Mouse (Mus musculus) neural tube, embryonic 11.5 days (tissue): Measurements from ENCODE around the gene Prokr2. TPM values are rescaled to one million over a fixed set of nuclear protein-coding genes. Genes with fewer than 3 reads are reported as not detected.

Experiments used
- ATAC-seq: fragments of 200-750 bp; cut with Nextera tagmentation; 2 replicates; pipeline ENCODE4 v1.8.0; 2017; ENCODE audit warnings: moderate number of reproducible peaks, mild to moderate bottlenecking, moderate TSS enrichment, moderate library complexity; ENCODE audit not compliant: insufficient read depth, low FRiP score, low TSS enrichment
- DNase-seq: peaks from one replicate; pipeline ENCODE4 v3.0.0-alpha.2; 2015; ENCODE audit warnings: low spot score
- H3K27ac ChIP-seq: fragments of 300-500 bp; sonication (generic); 2 replicates; pipeline ENCODE4 v1.5.1; 2014; ENCODE audit warnings: low read depth, mild to moderate bottlenecking, low read length
- H3K27me3 ChIP-seq: fragments of 300-500 bp; sonication (generic); 2 replicates; pipeline ENCODE4 v1.6.1; 2014; ENCODE audit warnings: mild to moderate bottlenecking, low read length, mixed read lengths; ENCODE audit not compliant: control insufficient read depth, insufficient read depth
- H3K36me3 ChIP-seq: fragments of 300-500 bp; sonication (generic); 2 replicates; pipeline ENCODE4 v1.6.1; 2014; ENCODE audit warnings: mild to moderate bottlenecking, low read length, moderate library complexity, mixed read lengths; ENCODE audit not compliant: control insufficient read depth, insufficient read depth
- H3K4me1 ChIP-seq: fragments of 300-500 bp; sonication (generic); 2 replicates; pipeline ENCODE4 v1.6.1; 2014; ENCODE audit warnings: low read length, mixed read lengths; ENCODE audit not compliant: control insufficient read depth, insufficient read depth
- H3K4me2 ChIP-seq: fragments of 300-500 bp; sonication (generic); 2 replicates; pipeline ENCODE4 v1.6.1; 2014; ENCODE audit warnings: low read depth, mild to moderate bottlenecking, moderate library complexity
- H3K4me3 ChIP-seq: fragments of 300-500 bp; sonication (generic); 2 replicates; pipeline ENCODE4 v1.5.1; 2014; ENCODE audit warnings: low read depth, low read length
- H3K9ac ChIP-seq: fragments of 300-500 bp; sonication (generic); 2 replicates; pipeline ENCODE4 v1.6.1; 2014; ENCODE audit warnings: mild to moderate bottlenecking, low read length
- H3K9me3 ChIP-seq: fragments of 300-500 bp; sonication (generic); 2 replicates; pipeline ENCODE4 v1.6.1; 2016; ENCODE audit warnings: low read length; ENCODE audit not compliant: control insufficient read depth
- WGBS: fragments of 180-500 bp; shearing (Covaris S2); extraction: QIAGEN DNeasy Blood & Tissue Kit; methylation state at CpG from one replicate; pipeline ENCODE4 v1.1.7; 2014; 5-methylcytosine and 5-hydroxymethylcytosine counted together
- polyA plus RNA-seq: library from polyadenylated mRNA; unstranded; fragments of >200 nt; fragmentation: Nextera tagmentation; extraction: Ambion mirVana; gene quantifications from 2 replicates; pipeline ENCODE4 v1.2.1, GENCODE M21; 2014

Gene Prokr2
- polyA plus RNA-seq = 0.54 and 0.98 TPM in 2 replicates

DNA sequence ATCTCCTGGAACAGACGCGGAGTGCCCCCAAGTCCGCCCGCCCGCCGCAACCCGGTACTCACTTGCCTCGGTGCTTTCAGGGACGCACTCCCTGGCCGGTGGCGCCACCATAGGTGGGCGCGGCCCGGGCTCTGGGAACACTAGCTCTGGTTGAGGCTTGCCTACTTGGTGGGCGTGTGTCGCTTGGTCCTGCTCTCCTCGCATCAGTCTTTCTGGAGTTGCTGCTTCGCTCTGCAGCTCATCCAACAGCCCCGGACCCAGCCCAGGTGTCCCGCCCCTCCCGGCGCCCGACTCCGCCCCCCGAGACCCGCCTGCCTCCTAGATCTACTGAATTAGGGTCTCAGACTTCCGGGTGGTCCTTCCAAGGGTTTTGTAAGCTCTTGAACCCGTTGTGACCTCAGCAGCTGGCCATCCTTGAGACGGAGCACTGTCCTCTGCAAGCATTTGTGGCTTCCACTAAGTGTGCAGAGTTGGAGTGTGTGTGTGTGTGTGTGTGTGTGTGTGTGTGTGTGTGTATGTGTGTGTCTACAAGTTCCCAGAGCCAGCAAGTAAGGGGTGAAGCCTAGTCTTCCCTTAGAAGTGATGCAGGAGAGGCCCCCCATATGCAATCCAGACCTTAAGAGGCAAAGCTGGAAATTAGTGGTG, at the start of gene Prokr2:
Prokr2 (minus strand) TSS at position 254 of the 645 bp plus-strand sequence.
- Histone ChIP-seq H3K36me3 (no peaks in the 10 kb centered on the region), H3K4me3 (peak within 1 kb of the TSS; percentile 53), H3K4me1 (0 out of 2 replicates have a peak, but pooled peaks cover 2% of the 10 kb centered on the region), H3K27me3 (peaks cover 13% of the 10 kb centered on the region), H3K9ac (peak within 1 kb of the TSS; percentile 48), H3K4me2 (peak within 1 kb of the TSS; percentile 98), H3K9me3 (no peaks in the 10 kb centered on the region), H3K27ac (no peak within 1 kb of the TSS)
- WGBS = under 1% methylated on average over 29 of the region's 29 CpGs
- peak; percentile 63 for DNase-seq
- peak; percentile 80 for ATAC-seq

DNA sequence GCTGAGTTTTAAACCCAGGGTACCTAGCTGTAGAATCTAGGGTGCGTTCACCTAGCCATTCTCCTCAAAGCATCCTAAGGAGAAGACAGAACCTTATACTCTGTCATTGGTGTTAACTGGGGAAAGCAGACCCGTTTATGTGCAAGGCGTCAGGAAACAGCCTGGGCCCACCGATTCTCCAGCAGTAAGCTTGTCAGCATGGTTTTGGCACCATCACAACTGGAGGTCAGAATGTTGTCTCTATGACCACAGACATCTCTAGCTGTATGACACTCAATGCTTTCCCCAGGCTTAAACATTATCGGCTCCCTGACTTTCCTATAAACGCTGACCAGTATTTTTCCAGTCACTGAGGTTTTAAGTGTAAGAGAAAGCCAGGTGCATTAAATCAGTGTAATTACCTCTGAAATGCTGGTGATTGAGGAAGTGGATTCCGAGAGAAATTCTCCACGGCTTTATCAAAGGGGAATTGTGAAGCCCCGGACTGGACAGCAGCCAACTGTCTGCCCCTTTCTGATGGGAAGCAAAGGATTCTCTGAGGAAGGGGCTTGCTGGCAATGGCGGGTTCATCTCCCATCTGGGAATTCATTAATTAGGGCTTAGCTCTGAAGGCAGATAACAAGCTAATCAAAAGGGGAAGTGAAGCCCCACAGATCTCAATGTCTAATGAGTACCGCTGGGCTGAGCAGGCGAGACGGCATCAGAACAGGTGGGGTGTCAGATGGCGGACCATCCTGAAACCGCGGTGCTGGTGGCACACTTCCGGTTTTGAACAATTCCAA, 42.1 kb upstream of the Prokr2 start:
- no peak for DNase-seq
- Histone ChIP-seq H3K4me2 (no peak overlapping the region), H3K36me3 (no peaks in the 10 kb centered on the region), H3K27me3 (no peaks in the 10 kb centered on the region), H3K4me3 (no peak overlapping the region), H3K27ac (no peak overlapping the region), H3K9ac (no peak overlapping the region), H3K9me3 (no peaks in the 10 kb centered on the region), H3K4me1 (no peaks in the 10 kb centered on the region)
- no peak for ATAC-seq
- 82% methylated on average over 17 of the region's 17 CpGs for WGBS

DNA sequence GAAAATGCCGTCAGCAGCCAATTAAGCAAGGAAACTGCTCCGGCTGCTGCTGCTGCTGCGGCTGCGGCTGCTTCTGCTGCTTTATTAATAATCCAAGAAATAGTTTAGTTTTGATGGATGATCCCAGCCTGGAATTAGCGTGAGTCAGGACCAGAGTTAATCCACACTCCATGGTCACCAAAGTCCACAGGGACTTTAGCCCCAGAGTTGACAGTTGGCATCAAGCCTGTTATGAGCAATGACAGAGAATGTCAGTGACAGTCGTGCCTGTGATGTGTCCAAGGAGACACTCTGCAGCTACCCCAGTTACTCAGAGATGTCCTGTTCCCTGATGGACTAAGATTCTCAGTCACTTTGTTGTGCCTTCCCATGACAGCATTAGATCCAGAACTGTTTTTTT, 40.3 kb upstream of the Prokr2 start:
- WGBS = 82% methylated on average over 6 of the region's 6 CpGs
- ATAC-seq = no peak
- Histone ChIP-seq H3K36me3 (no peaks in the 10 kb centered on the region), H3K27ac (no peak overlapping the region), H3K9ac (no peak overlapping the region), H3K27me3 (no peaks in the 10 kb centered on the region), H3K4me2 (no peak overlapping the region), H3K4me3 (no peak overlapping the region), H3K4me1 (no peaks in the 10 kb centered on the region), H3K9me3 (no peaks in the 10 kb centered on the region)
- DNase-seq = no peak

DNA sequence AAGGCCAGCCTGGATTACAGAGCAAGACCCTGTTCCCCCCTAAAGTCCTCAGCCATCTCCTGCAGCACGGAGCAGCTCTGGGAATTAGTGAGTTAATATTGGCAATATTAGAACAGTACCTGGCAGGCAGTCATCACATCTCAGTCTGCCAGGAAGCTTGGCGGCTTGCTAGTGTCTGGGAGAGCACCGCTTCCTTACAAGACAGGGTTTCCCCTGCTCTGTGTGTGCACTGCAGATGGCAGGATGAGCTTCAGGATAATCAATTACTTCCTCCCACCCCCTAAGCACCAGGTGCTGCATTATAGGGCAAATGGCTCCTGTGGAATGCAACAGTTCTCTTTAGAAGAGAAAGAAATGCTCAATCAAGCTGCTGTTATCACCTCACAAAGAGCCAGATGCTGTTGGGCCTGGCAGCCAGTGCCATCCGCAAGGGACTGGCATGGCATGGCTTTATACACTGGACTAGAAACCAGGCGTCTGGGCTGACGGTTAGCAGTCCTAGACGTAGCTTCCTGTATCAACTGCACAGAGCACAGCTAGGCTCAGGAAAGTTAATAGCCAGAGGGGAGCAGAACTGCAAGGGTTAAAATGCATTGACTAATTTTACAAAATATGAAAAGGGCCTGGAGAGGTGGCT, 38.3 kb upstream of the Prokr2 start:
- WGBS = 78% methylated on average over 7 of the region's 7 CpGs
- no peaks in the 10 kb centered on the region for H3K36me3 ChIP-seq
- H3K4me3 ChIP-seq = no peak overlapping the region
- no peak for DNase-seq
- H3K27ac ChIP-seq = no peak overlapping the region
- no peak for ATAC-seq
- H3K9me3 ChIP-seq = no peaks in the 10 kb centered on the region
- H3K9ac ChIP-seq = no peak overlapping the region
- no peaks in the 10 kb centered on the region for H3K27me3 ChIP-seq
- no peak overlapping the region for H3K4me2 ChIP-seq
- H3K4me1 ChIP-seq = no peaks in the 10 kb centered on the region

DNA sequence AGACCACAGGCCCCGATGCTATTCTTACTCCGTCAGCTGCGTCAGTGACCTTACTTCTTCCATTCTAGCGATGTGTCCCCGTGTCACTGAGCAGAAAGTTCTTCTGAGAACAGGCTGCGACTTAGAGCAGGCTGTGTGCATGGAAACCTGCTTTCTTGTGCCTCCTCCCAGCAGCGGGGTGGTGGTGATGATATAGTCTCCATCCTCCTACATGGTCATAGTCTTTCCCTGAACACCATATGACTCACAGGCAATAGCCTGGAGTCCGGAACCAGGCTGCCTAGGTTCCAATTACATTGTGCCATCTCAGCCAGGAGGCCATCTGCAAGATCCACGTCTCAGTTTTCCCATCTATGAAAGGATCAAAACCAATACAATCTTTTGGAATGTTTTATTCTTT, 37.6 kb upstream of the Prokr2 start:
- DNase-seq (no peak), ATAC-seq (no peak)
- Histone ChIP-seq H3K4me3 (no peak overlapping the region), H3K9ac (no peak overlapping the region), H3K36me3 (no peaks in the 10 kb centered on the region), H3K27me3 (no peaks in the 10 kb centered on the region), H3K27ac (no peak overlapping the region), H3K9me3 (no peaks in the 10 kb centered on the region), H3K4me2 (no peak overlapping the region), H3K4me1 (no peaks in the 10 kb centered on the region)
- WGBS = 91% methylated on average over 9 of the region's 9 CpGs

DNA sequence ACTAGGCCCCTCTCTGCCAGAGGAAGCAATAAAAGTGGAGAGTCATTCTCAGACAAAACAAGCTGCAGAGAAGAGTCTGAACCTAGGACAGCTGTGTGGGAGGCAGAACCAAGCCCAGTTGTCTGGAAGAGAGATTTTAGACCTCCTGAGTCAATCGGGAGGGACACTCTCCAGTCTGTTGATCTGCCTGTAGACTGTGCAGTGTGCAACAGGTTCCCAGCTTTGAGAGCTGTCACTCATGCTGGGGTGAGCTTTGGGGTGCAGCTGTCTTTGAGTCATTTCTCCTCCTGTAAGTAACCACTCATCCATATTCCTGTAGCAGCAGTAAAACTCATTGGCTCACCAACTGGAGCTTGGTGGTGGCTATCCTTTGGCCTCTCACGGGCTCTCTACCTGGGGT, 33.2 kb upstream of the Prokr2 start:
- ATAC-seq = no peak
- DNase-seq = no peak
- Histone ChIP-seq H3K36me3 (no peaks in the 10 kb centered on the region), H3K9me3 (no peaks in the 10 kb centered on the region), H3K4me3 (no peak overlapping the region), H3K27ac (no peak overlapping the region), H3K27me3 (no peaks in the 10 kb centered on the region), H3K4me2 (no peak overlapping the region), H3K4me1 (no peaks in the 10 kb centered on the region), H3K9ac (no peak overlapping the region)
- WGBS = 78% methylated on average over 2 of the region's 2 CpGs

DNA sequence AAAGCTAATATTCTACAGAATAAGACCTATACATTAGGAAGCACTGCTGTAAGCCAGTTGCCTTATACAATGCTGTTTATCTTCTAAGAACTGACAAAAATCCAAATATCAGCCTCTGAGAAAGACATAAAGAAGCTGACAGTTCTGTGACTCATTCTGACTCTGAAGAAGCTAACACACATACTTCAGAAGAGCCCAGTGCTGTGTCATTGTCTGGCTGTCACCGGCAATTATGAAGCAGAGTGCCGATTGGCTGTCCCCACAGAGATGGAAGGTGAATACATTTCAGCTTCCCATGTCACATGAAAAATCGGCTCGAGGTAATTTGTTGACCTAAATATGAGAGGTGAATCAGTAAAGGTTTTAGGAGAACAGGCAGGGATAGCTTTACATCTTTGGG, 24.9 kb upstream of the Prokr2 start:
- Histone ChIP-seq H3K4me2 (no peak overlapping the region), H3K27ac (no peak overlapping the region), H3K27me3 (0 out of 2 replicates have a peak, but pooled peaks cover 2% of the 10 kb centered on the region), H3K9ac (no peak overlapping the region), H3K4me3 (no peak overlapping the region), H3K9me3 (0 out of 2 replicates have a peak, but pooled peaks cover 2% of the 10 kb centered on the region), H3K36me3 (no peaks in the 10 kb centered on the region), H3K4me1 (0 out of 2 replicates have a peak, but pooled peaks cover 4% of the 10 kb centered on the region)
- 91% methylated on average over 4 of the region's 4 CpGs for WGBS
- DNase-seq (no peak), ATAC-seq (no peak)

DNA sequence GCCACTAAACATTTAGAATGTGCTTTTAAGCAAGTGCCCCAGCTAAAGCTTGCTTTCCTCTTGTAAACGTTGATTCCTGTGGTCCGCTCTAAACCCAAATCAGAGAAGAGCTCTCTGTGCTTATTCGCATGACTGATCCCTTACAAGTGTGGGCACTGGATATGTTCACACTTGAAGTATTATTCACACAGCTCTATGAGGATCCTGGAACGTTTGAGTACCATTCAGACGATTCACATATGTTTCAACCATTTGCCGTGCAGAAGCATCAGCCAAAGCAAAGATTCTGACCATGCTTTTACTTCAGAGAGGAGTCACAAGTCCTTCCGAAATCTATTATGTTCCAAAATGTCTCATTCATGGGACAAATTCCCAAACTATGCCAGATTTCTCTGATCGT, 12.9 kb upstream of the Prokr2 start:
- WGBS = 88% methylated on average over 8 of the region's 8 CpGs

More for the DNA sequence above, 12.9 kb upstream of the Prokr2 start:
- H3K27ac ChIP-seq = no peak overlapping the region
- no peaks in the 10 kb centered on the region for H3K27me3 ChIP-seq
- DNase-seq (no peak), ATAC-seq (no peak)
- H3K4me3 ChIP-seq = no peak overlapping the region
- H3K4me2 ChIP-seq = no peak overlapping the region
- no peaks in the 10 kb centered on the region for H3K36me3 ChIP-seq
- H3K4me1 ChIP-seq = no peaks in the 10 kb centered on the region
- no peak overlapping the region for H3K9ac ChIP-seq
- H3K9me3 ChIP-seq = no peaks in the 10 kb centered on the region
